Mouse (Mus musculus) heart, adult 2 months (tissue): Measurements from ENCODE around the gene Hormad1.

ENCODE experiments used
- CTCF ChIP-seq: fragments of 200-600 bp; IDR thresholded peaks from 2 replicates; pipeline ENCODE4 v1.8.1; 2022; ENCODE audit warnings: antibody characterized with exemption, mild to moderate bottlenecking, moderate library complexity
- EP300 ChIP-seq: fragments of 200-500 bp; IDR thresholded peaks from 2 replicates; pipeline ENCODE4 v1.6.1; 2011; ENCODE audit warnings: low read depth, low read length, control low read depth; ENCODE audit not compliant: insufficient read depth
- POLR2A ChIP-seq: fragments of 200-500 bp; IDR thresholded peaks from 2 replicates; pipeline ENCODE4 v1.6.1; 2011; ENCODE audit warnings: mild to moderate bottlenecking, low read depth, low read length, control low read depth; ENCODE audit not compliant: insufficient read depth

DNA sequence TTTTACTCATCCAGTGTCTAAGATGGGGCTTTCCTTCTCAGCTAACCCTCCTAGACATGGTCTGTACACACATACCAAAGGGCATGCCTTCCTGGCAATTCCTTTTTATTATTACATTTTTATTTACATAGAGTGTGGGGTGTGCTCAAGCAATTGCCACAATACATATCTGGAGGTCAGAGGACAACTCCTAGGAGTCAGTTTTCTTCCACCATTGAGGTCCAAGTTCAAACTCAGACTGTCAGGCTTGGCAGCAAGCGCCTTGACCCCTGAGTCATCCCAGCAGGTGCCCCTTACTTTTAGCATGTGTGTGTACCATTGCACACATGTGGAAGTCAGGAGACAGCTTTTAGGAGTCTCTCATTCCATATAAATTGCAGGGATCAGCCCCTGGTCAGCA, 54.5 kb downstream of the Hormad1 start:
- TF ChIP-seq POLR2A (no peak), EP300 (no peak), CTCF (no peak)
